Mouse (Mus musculus) heart, embryonic 12.5 days (tissue): ENCODE data around the gene Dnaaf2. TPM values are rescaled to one million over a fixed set of nuclear protein-coding genes. Genes with fewer than 3 reads are reported as not detected.

Experiments
- ATAC-seq: fragments of 200-750 bp; cut with Nextera tagmentation; 2 replicates; pipeline ENCODE4 v1.8.0; 2017; ENCODE audit warnings: moderate TSS enrichment, moderate library complexity; ENCODE audit not compliant: insufficient number of reproducible peaks, low FRiP score
- H3K27ac ChIP-seq: fragments of 300-500 bp; sonication (generic); 2 replicates; pipeline ENCODE4 v1.5.1; 2016; ENCODE audit warnings: mild to moderate bottlenecking, moderate library complexity; ENCODE audit not compliant: poor library complexity, severe bottlenecking
- H3K27me3 ChIP-seq: fragments of 300-500 bp; sonication (generic); replicated peaks from 2 replicates; pipeline ENCODE4 v1.6.1; 2016; ENCODE audit warnings: mild to moderate bottlenecking, moderate library complexity
- H3K36me3 ChIP-seq: fragments of 300-500 bp; sonication (generic); 2 replicates; pipeline ENCODE4 v1.6.1; 2016; ENCODE audit warnings: mild to moderate bottlenecking, moderate library complexity
- H3K4me1 ChIP-seq: fragments of 300-500 bp; sonication (generic); replicated peaks from 2 replicates; pipeline ENCODE4 v1.6.1; 2016; ENCODE audit warnings: mild to moderate bottlenecking
- H3K4me2 ChIP-seq: fragments of 300-500 bp; sonication (generic); 2 replicates; pipeline ENCODE4 v1.6.1; 2016; ENCODE audit warnings: mild to moderate bottlenecking, moderate library complexity
- H3K4me3 ChIP-seq: fragments of 300-500 bp; sonication (generic); 2 replicates; pipeline ENCODE4 v1.5.1; 2016; ENCODE audit warnings: mild to moderate bottlenecking
- H3K9ac ChIP-seq: fragments of 300-500 bp; sonication (generic); 2 replicates; pipeline ENCODE4 v1.6.1; 2016; ENCODE audit warnings: mild to moderate bottlenecking, moderate library complexity
- H3K9me3 ChIP-seq: fragments of 300-500 bp; sonication (generic); replicated peaks from 2 replicates; pipeline ENCODE4 v1.6.1; 2016; ENCODE audit warnings: mild to moderate bottlenecking, moderate library complexity
- WGBS: fragments of 180-500 bp; shearing (Covaris S2); methylation state at CpG from one replicate; pipeline ENCODE4 v1.1.7; 2016; 5-methylcytosine and 5-hydroxymethylcytosine counted together
- polyA plus RNA-seq: library from polyadenylated mRNA; unstranded; fragments of >200 nt; fragmentation: Nextera tagmentation; extraction: Ambion mirVana; gene quantifications from 2 replicates; pipeline ENCODE4 v1.2.1, GENCODE M21; 2016

Dnaaf2 gene
- polyA plus RNA-seq, result 8.1 and 9.1 TPM in 2 replicates

- Histone ChIP-seq H3K4me1 (peaks cover 17% of the 10 kb centered on the region), H3K4me2 (peak within 1 kb of the TSS; percentile 98), H3K27ac (peak within 1 kb of the TSS; percentile 90), H3K9me3 (no peaks in the 10 kb centered on the region), H3K9ac (peak within 1 kb of the TSS; percentile 96), H3K36me3 (peaks cover 33% of the 10 kb centered on the region), H3K27me3 (no peaks in the 10 kb centered on the region), H3K4me3 (peak within 1 kb of the TSS; percentile 93)
- WGBS, result 0% methylated on average over 18 of the region's 18 CpGs
- peak; percentile 38 for ATAC-seq
Observed at GRCm38 (mm10) chr12:69198164-69198535, at the start of gene Dnaaf2. Gene Dnaaf2 (minus strand): TSS chr12:69198429.

- ATAC-seq, result peak; percentile 92
- WGBS, result under 1% methylated on average over 59 of the region's 64 CpGs
- H3K4me1 ChIP-seq, result peaks cover 8% of the 10 kb centered on the region; the same call in 1 of the 2 replicates
Observed at GRCm38 (mm10) chr12:69241771-69242431, 43.7 kb upstream of the Dnaaf2 start.

GRCm38 (mm10) chr12:69241405-69241770 lies 43.2 kb upstream of the Dnaaf2 start:
- Histone ChIP-seq H3K36me3 (no peaks in the 10 kb centered on the region), H3K4me1 (peaks cover 8% of the 10 kb centered on the region; the same call in 1 of the 2 replicates), H3K9ac (peak overlapping the region; percentile 81), H3K4me3 (peak overlapping the region; percentile 67), H3K27ac (peak overlapping the region; percentile 79), H3K27me3 (no peaks in the 10 kb centered on the region), H3K4me2 (peak overlapping the region; percentile 67), H3K9me3 (no peaks in the 10 kb centered on the region)
- ATAC-seq, result no peak
- WGBS, result 0% methylated on average over 3 of the region's 3 CpGs

More at GRCm38 (mm10) chr12:69241771-69242431, 43.7 kb upstream of the Dnaaf2 start:
- Histone ChIP-seq H3K4me2 (peak overlapping the region; percentile 67), H3K4me3 (peak overlapping the region; percentile 67), H3K27me3 (no peaks in the 10 kb centered on the region), H3K27ac (peak overlapping the region; percentile 79), H3K9ac (peak overlapping the region; percentile 81), H3K9me3 (no peaks in the 10 kb centered on the region), H3K36me3 (no peaks in the 10 kb centered on the region)

GRCm38 (mm10) chr12:69240876-69241275 lies 42.6 kb upstream of the Dnaaf2 start, which contains the start of gene Klhdc1:
Gene Klhdc1 (plus strand): TSS chr12:69241176.
- no peaks in the 10 kb centered on the region for H3K9me3 ChIP-seq
- peak within 1 kb of the TSS; percentile 67 for H3K4me2 ChIP-seq
- 66% methylated on average over 6 of the region's 6 CpGs for WGBS
- ATAC-seq, result no peak
- peak within 1 kb of the TSS; percentile 79 for H3K27ac ChIP-seq
- H3K9ac ChIP-seq, result peak within 1 kb of the TSS; percentile 81
- H3K4me3 ChIP-seq, result peak within 1 kb of the TSS; percentile 67
- no peaks in the 10 kb centered on the region for H3K36me3 ChIP-seq
- H3K4me1 ChIP-seq, result peaks cover 8% of the 10 kb centered on the region; the same call in 1 of the 2 replicates
- no peaks in the 10 kb centered on the region for H3K27me3 ChIP-seq

- 37% methylated on average over 3 of the region's 3 CpGs for WGBS
- H3K27me3 ChIP-seq, result no peaks in the 10 kb centered on the region
- H3K4me1 ChIP-seq, result 0 out of 2 replicates have a peak, but pooled peaks cover 3% of the 10 kb centered on the region
- H3K27ac ChIP-seq, result no peak overlapping the region
- H3K36me3 ChIP-seq, result no peaks in the 10 kb centered on the region
- H3K9ac ChIP-seq, result no peak overlapping the region
- ATAC-seq, result no peak
- H3K9me3 ChIP-seq, result no peaks in the 10 kb centered on the region
- H3K4me2 ChIP-seq, result no peak overlapping the region
- H3K4me3 ChIP-seq, result no peak overlapping the region
Observed at GRCm38 (mm10) chr12:69238284-69238683, 40.1 kb upstream of the Dnaaf2 start.

GRCm38 (mm10) chr12:69235782-69236181 lies 37.6 kb upstream of the Dnaaf2 start:
- Histone ChIP-seq H3K4me3 (no peak overlapping the region), H3K36me3 (no peaks in the 10 kb centered on the region), H3K9me3 (no peaks in the 10 kb centered on the region), H3K4me1 (no peaks in the 10 kb centered on the region), H3K4me2 (no peak overlapping the region), H3K27me3 (no peaks in the 10 kb centered on the region), H3K27ac (no peak overlapping the region), H3K9ac (no peak overlapping the region)
- ATAC-seq, result no peak
- 88% methylated on average over 6 of the region's 6 CpGs for WGBS

GRCm38 (mm10) chr12:69229251-69229650 lies 31.0 kb upstream of the Dnaaf2 start:
- no peak overlapping the region for H3K27ac ChIP-seq
- no peak overlapping the region for H3K9ac ChIP-seq
- no peak for ATAC-seq
- H3K36me3 ChIP-seq, result peaks cover 15% of the 10 kb centered on the region
- H3K27me3 ChIP-seq, result no peaks in the 10 kb centered on the region
- H3K9me3 ChIP-seq, result no peaks in the 10 kb centered on the region
- peaks cover 5% of the 10 kb centered on the region; the same call in 1 of the 2 replicates for H3K4me1 ChIP-seq
- no peak overlapping the region for H3K4me2 ChIP-seq
- no peak overlapping the region for H3K4me3 ChIP-seq
- WGBS, result 72% methylated on average over 2 of the region's 2 CpGs

GRCm38 (mm10) chr12:69227776-69228466 lies 29.7 kb upstream of the Dnaaf2 start, which contains the start of gene Pole2:
Gene Pole2 (minus strand): TSS chr12:69228195.
- Histone ChIP-seq H3K4me3 (peak within 1 kb of the TSS; percentile 81), H3K9me3 (no peaks in the 10 kb centered on the region), H3K27ac (peak within 1 kb of the TSS; percentile 65), H3K36me3 (peaks cover 20% of the 10 kb centered on the region), H3K9ac (peak within 1 kb of the TSS; percentile 79), H3K4me1 (peaks cover 5% of the 10 kb centered on the region; the same call in 1 of the 2 replicates), H3K4me2 (peak within 1 kb of the TSS; percentile 61), H3K27me3 (no peaks in the 10 kb centered on the region)
- 1% methylated on average over 37 of the region's 37 CpGs for WGBS
- peak; percentile 92 for ATAC-seq

GRCm38 (mm10) chr12:69220613-69221277 lies 22.5 kb upstream of the Dnaaf2 start:
- ATAC-seq, result no peak
- no peak overlapping the region for H3K27ac ChIP-seq
- no peaks in the 10 kb centered on the region for H3K27me3 ChIP-seq
- WGBS, result 90% methylated on average over 19 of the region's 19 CpGs
- no peaks in the 10 kb centered on the region for H3K4me1 ChIP-seq
- H3K4me3 ChIP-seq, result no peak overlapping the region
- H3K9ac ChIP-seq, result no peak overlapping the region
- no peak overlapping the region for H3K4me2 ChIP-seq
- peaks cover 62% of the 10 kb centered on the region for H3K36me3 ChIP-seq
- no peaks in the 10 kb centered on the region for H3K9me3 ChIP-seq

GRCm38 (mm10) chr12:69216587-69216986 lies 18.4 kb upstream of the Dnaaf2 start:
- ATAC-seq, result no peak
- no peaks in the 10 kb centered on the region for H3K4me1 ChIP-seq
- no peak overlapping the region for H3K4me3 ChIP-seq
- H3K27ac ChIP-seq, result no peak overlapping the region
- H3K27me3 ChIP-seq, result no peaks in the 10 kb centered on the region
- 91% methylated on average over 7 of the region's 7 CpGs for WGBS
- no peak overlapping the region for H3K9ac ChIP-seq
- no peaks in the 10 kb centered on the region for H3K9me3 ChIP-seq
- peaks cover 81% of the 10 kb centered on the region for H3K36me3 ChIP-seq
- no peak overlapping the region for H3K4me2 ChIP-seq
